Mouse (Mus musculus): Measurements from ENCODE around the gene Hk3. TPM values are rescaled to one million over a fixed set of nuclear protein-coding genes. Genes with fewer than 3 reads are reported as not detected.

Gene Hk3
- polyA plus RNA-seq, 1 experiment = 1.8 TPM

- WGBS = 54% methylated on average over 6 of the region's 6 CpGs
- DNase-seq (ENCODE audit: low read depth, low spot score) = no peak
Observed at GRCm38 (mm10) chr13:54959842-54960241, 61.3 kb downstream of the Hk3 start.

GRCm38 (mm10) chr13:54959059-54959701 lies 62.0 kb downstream of the Hk3 start:
- no peak for DNase-seq (ENCODE audit: low read depth, low spot score)
- WGBS = 60% methylated on average over 15 of the region's 15 CpGs

- DNase-seq (ENCODE audit: low read depth, low spot score) = no peak
- 65% methylated on average over 7 of the region's 7 CpGs for WGBS
Observed at GRCm38 (mm10) chr13:54957281-54957680, 63.9 kb downstream of the Hk3 start.

Other genes with a start within 250 kb of the Hk3 start
- not detected in 2 replicates for gene Eif4e1b, start 237.4 kb downstream of the Hk3 start, polyA plus RNA-seq (2012; rRNA removed)
- 11.6 and 18.2 TPM in 2 replicates for gene Tspan17, start 232.0 kb downstream of the Hk3 start, polyA plus RNA-seq (2012; rRNA removed)
- gene Unc5a, start 72.0 kb downstream of the Hk3 start, polyA plus RNA-seq (2012; rRNA removed) = 2.7 and 4.1 TPM in 2 replicates
- gene Uimc1, start 78.9 kb upstream of the Hk3 start, polyA plus RNA-seq (2012; rRNA removed) = 5.2 and 5.4 TPM in 2 replicates
- 8.3 and 9.1 TPM in 2 replicates for gene Zfp346, start 83.9 kb upstream of the Hk3 start, polyA plus RNA-seq (2012; rRNA removed)
- not detected in 2 replicates for gene Gm17617, start 112.2 kb upstream of the Hk3 start, polyA plus RNA-seq (2012; rRNA removed)
- gene Fgfr4, start 131.3 kb upstream of the Hk3 start, polyA plus RNA-seq (2012; rRNA removed) = 5.0 and 7.0 TPM in 2 replicates
- 11.7 and 21.0 TPM in 2 replicates for gene Nsd1, start 188.4 kb upstream of the Hk3 start, polyA plus RNA-seq (2012; rRNA removed)

Measured in large intestine, adult 2 months (tissue).